Mouse (Mus musculus) monocyte, adult 5-6 weeks (primary cell): ENCODE measurements at regions not wholly inside any gene's neighbourhood (a gene's known extent, or its start where the extent isn't known, plus 50 kb on each side); places are given as distances from the start of the nearest gene placed in this dataset.
"Not testable (repeated sequence)": the region's sequence is repeated elsewhere in the genome, so short reads cannot be mapped to it uniquely, and the experiment has no call there.

Source experiments
- ATAC-seq: fragments of 153-309, 156-312 bp; replicated peaks from 2 replicates; pipeline ENCODE4 v1.8.0; 2017; ENCODE audit warnings: mild to moderate bottlenecking; ENCODE audit not compliant: low TSS enrichment, insufficient number of reproducible peaks, severe bottlenecking, poor library complexity, low FRiP score

DNA sequence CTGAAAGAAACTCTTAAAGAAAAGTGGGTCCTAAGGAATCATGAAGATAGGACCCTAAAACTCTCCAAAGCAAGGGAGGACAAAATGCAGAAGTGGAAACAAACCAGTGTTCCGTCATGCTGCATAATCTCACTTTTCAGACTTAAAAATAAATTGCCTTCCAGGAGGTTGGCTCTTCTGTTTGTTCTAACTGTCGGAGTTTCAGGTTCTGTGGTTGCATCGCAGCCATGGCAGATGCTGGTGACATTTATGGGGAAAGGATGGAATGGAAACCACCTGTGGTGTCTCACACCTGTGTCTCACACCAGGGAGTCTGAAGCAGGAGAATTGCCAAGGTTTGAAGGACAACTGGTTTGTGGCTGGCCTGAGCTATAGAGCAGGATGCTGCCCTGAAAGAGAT lies 50.9 kb upstream of the Hivep1 start:
- no peak for ATAC-seq

DNA sequence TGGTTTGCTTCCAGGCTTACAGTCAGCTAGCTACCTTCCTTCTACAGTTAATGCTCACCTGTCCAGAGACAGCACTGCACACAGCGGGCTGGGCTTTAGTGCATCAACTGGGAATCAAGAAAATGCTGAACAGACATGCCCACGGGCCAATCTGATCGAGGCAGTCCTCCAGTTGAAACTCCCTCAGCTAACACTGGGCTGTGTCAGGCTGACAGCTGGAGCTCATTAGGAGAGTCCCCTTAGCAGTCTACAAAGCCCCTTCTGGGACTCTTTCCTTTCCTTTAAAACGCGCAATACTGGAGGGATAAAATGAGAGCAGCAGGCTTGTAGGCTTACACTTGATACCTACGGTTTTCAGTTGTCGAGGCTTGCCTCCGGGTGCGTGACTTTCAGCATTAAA lies 53.9 kb upstream of the Hivep1 start:
- ATAC-seq: no peak

DNA sequence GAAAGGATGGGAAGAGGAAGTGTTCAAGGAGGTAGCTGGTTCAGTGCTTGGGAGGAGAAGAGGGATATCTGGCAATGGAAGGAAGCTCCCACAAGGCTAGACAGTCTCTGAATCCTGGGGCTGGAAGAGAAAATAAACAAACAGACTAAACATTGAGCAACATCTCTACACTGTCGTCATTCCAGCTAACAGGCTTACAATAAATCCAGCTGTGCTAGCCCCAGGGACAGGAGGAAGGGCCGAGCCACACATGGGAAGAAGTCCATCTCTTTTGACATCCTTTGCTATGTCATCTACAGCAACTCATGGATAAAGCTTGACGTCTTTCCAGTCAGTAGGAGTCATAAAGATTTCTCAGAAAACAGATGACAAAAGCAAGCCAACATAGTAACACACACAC lies 57.7 kb upstream of the Hivep1 start:
- ATAC-seq: no peak

DNA sequence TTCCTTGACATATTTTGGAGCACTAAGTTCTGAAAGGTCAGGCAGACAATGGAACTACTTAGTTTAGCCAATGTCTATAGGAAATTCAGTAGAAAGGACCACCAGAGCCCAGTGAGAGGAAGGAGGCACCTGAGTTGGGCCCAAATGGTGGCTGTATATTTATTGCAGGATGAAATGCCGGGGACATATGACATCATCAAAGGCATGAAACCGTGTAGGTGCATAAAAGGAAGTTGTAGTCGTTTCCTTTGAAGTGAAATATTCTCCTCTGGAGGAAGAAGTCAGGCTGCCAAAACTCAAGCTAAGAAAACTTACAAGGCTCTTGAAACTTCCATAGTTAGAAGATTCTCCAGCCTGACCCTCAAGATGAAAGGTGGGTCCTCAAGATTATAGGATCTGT lies 75.9 kb upstream of the Hivep1 start:
- no peak for ATAC-seq

DNA sequence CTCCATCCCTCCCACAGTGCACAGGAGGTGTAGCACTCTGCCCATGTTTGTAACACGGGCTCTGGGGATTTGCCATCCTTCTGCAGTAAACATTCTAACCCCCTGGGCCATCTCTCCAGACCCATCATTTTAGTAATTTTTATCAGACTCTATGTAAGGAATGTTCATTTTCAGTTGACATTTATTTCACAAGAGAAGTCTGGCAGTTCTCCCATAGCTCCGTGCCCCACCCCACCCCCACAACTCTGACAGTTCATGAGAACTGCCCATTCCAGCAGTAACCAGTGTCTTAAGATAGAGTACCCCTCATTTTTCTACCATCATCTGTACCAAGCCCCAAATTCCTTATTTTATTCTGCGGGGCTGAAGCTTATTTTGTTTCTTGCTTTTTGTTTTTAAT lies 88.9 kb upstream of the Hivep1 start:
- no peak for ATAC-seq

DNA sequence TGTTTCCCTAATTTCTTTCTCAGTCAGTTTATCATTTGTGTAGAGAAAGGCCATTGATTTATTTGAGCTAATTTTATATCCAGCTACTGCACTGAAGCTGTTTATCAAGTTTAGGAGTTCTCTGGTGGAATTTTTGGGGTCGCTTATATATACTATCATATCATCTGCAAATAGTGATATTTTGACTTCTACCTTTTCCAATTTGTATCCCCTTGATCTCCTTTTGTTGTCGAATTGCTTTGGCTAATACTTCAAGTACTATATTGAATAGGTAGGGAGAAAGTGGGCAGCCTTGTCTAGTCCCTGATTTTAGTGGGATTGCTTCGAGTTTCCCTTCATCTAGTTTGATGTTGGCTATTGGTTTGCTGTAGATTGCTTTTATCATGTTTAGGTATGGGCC lies 90.9 kb upstream of the Hivep1 start:
- ATAC-seq: not testable (repeated sequence)

DNA sequence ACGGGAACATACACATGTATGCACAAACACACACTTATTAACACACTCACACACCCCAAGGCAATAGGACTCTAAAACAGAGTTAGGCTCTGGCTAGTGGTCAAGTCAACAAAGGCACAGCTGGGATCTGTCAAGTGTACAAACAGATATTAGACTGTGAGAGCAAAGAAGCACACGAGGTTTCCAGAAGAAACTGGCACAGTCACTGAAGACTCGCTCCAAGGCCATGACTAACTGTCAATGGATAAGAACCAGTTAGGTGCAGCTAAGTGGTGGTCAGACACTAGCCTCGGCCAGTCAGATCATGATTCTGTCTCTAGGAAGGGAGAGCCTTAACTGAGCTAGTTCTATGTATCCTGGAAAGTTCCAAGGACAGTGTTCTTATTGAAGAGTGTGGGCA lies 93.9 kb upstream of the Hivep1 start:
- no peak for ATAC-seq

DNA sequence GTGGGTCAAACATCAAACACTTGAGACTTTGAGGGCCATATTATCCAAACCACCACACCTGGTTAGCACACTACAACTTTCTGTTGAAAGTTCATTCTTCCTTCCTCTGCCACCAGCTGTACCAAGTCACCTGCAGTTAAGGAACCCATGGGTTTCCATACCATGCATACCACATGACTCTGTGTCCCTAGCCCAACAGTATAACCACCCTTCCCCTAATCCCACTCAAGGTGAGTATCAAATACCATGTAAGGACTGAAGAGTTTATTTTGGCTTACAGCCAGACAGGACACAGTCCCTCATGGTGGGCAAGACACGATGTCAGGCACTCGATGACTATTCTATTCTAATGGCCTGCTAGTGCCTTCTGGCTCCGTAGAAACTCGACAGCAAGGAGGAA lies 95.9 kb upstream of the Hivep1 start:
- ATAC-seq: no peak

DNA sequence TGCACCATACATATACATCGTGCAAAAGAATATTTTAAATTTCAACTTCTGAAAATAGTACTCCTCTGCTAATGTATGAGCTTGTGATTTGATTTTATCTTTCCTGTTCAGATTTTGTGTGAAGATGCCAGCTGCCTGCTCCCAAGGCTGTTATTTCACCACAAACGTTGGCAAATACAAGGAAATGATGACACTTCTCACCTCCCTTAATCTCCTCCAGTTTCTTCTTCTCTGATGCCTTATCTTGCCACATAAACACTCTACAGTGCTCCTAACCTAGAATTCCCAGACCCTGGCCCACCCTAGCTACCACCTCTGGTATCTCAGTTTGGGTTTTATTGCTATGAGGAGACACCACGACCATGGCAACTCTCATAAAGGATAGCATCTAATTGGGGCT lies 96.6 kb upstream of the Hivep1 start:
- ATAC-seq: no peak

DNA sequence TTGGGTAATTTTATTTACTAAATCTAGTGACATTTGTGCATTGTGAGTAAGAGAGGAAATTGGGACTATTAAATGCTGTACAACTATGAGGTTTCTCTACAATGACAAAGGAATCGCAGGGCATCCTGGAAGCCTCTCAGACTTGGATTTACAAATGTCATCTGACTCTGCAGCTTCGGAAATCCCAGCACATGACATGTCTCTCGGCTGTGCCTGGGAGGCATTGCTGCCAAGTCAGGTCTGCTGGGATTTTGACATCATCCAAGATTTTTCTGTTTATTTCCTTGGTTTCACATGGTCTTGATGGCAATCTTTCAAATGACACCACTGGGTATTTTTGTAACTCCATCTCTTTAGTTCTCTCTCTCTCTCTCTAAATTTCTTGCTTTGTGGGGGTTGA lies 99.4 kb upstream of the Hivep1 start:
- no peak for ATAC-seq

DNA sequence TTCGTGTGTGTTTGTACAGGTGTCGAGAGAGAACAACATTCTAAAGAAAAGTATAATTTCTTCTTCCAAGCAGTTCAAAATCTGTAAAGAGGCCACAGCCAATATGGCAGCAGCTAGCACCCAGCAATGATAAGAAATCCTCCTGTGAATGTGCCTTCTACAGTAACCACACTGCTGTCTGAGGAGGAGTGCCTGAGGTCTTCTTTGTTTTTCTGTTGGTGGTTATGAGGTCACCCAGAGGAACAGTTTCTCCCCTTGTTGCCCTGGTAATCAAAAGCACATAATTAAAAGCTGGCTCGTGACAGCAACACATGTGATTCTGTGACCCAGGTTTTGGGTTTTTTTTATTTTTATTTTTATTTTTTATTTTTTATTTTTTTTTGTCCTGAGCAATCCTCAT lies 100.8 kb upstream of the Adtrp start:
- ATAC-seq: no peak

DNA sequence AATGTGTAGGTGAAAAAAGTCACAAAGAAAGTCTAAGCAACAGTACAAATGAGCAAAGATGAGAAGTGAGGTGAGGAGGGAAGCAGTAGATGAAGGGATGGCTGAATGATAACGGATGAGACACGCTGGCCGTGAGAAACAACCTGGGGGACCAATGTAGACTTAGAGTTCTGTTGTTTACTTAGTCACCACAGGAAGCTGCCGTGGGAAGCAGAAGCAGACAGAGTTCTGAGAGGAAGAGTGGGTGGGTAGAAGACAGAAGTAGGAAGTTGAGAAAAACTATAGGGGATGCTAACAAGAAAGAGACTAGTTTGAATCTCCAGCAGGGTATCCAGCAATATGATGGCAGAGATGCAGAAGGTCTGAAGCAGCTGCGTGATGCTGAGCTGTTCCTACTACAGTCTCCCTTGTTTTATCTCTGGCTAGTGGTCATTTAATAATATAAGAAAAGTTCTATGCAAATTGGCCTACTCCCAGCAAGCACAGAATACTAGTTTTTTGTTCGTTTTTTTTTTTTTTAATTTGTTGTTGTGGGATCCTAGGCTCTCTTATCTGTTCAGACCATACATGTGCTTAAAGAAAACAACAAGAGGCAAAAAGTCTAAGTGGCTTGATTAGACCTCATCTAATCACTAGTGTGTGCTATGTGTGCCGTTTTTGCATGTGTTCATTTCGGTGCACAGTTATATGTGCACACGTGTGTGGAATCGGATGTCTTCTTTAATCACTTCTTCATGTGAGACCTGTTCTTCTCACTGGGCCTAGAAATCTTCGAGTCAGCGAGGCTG lies 85.0 kb upstream of the Adtrp start:
- ATAC-seq: no peak

DNA sequence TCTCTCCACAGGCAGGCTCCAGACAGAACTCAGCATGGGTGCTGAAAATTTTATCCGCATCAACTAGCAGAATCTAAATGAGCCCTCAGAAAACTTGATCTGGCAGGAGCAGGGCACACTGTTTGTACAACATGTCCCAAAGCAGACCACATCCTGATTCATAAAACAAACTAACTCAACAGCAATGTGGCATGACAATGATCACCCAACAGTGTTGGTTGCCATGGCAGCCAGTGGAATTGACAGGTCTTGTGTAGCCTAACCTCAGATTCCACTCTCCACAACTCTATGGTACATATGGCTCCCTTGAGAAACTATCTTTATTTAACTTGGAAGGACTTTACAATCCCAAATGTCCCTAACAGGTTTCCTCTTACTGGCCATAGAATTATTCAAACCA lies 82.3 kb upstream of the Adtrp start:
- ATAC-seq: no peak

DNA sequence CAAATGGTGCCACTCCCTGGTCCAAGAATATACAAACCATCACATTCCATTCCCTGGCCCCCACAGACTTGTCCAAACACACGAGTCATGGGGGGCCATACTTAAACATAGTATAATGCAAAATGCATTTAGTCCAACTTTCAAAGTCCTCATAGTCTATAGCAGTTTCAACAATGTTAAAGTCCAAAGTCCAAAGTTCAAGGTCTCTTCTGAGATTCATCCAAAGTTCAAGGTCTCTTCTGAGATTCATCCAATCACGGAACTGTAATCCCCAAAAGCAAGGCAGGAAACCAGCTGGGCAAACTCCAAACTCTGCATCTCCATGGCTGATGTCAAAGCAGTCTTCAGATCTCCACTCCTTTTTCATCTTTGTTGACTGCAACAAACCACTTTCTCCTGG lies 78.4 kb upstream of the Adtrp start:
- not testable (repeated sequence) for ATAC-seq

DNA sequence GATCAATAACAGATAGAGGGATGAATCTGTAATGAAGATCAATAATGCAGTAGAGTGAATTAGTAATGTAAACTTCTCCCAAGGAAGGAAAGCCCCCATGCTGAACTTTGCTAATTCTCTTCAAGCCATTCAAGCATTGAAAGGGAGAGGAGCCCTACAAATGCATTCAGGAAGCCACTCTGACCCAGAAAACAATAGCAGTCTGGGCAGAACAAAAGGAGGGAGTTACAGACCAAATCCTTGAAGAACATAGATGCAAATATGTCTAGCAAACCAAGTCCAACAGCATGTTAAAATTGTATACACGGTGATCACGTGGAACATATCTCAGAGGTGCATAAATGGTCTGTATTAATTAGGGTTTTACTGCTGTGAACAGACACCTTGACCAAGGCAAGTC lies 77.7 kb upstream of the Adtrp start:
- no peak for ATAC-seq

DNA sequence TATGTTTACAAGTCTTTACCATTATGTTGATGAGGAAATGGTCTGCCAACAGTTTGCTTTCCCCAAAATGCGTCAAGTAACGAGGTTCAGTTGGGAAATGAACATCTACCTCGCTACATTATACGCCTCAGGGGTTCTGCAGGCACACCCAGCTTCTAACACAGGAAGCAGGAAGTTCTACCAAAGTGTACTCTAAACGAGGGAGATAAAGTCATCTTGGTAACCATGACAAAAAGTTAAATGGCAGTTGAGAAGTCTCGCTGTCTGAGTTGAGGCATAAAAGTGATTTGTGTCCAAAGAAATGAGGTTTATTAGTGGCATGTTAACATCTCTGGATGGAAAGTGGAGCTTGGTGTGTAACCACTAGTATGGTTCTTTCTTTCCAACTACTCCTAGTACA lies 73.7 kb upstream of the Adtrp start:
- ATAC-seq: no peak

DNA sequence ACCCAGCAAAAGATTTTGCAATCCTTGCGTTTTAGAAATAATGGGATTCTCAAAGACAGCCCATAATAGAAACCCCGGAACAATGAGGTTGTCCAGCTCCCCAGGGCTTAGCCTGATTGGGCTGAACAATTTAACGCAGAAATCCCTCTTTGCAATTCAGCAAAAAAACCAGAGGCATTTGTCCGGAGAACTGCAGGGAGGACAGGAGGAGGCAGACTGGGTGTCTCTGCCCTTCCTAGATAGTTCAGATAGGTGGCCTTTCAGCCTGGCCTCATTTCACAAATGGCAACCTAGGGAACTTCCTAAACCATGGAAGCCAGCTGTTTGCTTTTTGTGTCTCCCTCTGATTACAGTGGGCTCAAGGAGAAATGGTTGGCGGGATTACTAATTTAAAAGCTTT lies 71.0 kb upstream of the Adtrp start:
- ATAC-seq: no peak

DNA sequence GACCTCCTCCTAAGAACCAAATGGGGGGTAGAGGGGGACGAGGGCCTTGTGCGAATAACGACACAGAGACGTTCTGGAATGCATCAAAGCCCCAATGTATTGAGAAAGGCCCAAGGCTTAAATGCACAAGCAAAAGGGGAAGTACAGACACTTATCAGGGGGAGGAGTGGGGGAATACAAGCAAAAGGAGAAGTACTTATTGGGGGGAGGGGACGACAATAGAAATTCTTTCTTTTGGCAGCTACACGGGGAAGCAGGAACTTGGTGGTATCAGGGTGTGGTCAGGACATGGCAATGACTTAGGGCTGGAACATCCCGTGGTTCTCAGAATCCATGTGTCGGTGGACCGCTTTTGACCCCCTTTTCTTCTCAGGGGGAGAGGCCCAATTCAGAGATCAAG lies 68.3 kb upstream of the Adtrp start:
- ATAC-seq: not testable (repeated sequence)

DNA sequence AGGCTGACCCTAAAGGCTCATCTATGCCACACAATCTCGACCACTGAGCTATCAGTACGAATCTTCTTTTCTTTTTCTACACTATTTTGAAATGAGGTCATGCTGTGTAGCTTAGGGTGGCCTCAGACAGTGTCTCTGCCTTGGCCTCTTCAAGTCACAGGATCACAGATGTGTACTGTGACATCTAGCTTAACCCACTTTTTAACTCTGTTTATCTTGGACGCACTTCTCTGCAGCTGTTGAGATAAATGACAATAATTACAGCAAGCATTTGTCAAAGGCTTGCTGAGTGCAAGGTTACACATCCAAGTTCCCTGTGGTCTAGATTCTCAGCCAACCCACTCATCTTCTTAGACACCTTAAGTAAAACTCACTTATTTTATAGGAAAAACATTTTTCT lies 63.3 kb upstream of the Adtrp start:
- ATAC-seq: no peak

DNA sequence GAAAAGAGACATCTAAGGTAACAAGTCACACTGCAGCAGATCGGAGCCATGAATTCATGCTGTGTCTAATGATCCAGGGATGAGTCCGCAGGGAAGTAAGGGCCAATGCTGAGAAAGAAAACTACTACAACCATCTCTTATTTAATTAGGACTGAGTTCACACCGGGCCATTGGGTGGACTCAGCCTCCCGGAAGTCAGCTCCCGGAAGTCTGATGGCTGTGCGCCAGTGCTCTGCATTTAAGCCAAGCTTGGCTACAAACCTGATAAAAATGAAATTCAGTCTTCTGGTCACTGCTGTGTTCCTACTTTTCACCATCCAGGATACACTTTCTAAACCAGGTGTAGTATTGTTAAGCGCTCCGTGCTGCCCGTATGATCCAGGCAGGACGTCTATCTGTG lies 62.8 kb upstream of the Adtrp start:
- ATAC-seq: no peak

DNA sequence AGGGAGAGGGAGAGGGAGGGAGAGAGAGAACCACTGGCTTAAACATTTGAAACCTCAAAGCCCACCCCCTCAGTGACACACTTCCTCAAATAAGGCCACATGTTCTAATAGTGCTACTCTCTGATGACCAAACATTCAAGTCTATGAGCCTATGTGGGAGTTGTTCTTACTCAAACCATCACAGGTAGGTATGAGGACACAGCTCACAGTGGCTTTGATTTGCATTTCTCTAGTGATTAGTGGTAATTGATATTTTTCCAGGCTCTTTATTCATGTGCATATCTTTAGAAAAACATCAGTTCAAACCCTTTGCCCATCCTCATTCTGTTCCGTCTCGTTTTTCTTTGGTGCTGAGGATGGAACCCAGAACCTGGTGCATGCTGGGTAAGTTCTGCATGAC lies 59.5 kb upstream of the Adtrp start:
- no peak for ATAC-seq
